Mouse (Mus musculus) midbrain, postnatal 0 days (tissue): Measurements from ENCODE around the gene Slx1b. TPM values are rescaled to one million over a fixed set of nuclear protein-coding genes. Genes with fewer than 3 reads are reported as not detected.
"Not testable (repeated sequence)": the region's sequence is repeated elsewhere in the genome, so short reads cannot be mapped to it uniquely, and the experiment has no call there.

Source experiments
- ATAC-seq: fragments of 200-750 bp; cut with Nextera tagmentation; 2 replicates; pipeline ENCODE4 v1.8.0; 2017; ENCODE audit warnings: moderate number of reproducible peaks, mild to moderate bottlenecking, moderate TSS enrichment, moderate library complexity; ENCODE audit not compliant: low FRiP score
- DNase-seq: peaks from one replicate; pipeline ENCODE4 v3.0.0-alpha.2; 2015; ENCODE audit warnings: low spot score
- H3K27ac ChIP-seq: fragments of 300-500 bp; sonication (generic); 2 replicates; pipeline ENCODE4 v1.5.1; 2014; ENCODE audit warnings: low read depth, mild to moderate bottlenecking, low read length, mixed read lengths
- H3K27me3 ChIP-seq: fragments of 300-500 bp; sonication (generic); 2 replicates; pipeline ENCODE4 v1.6.1; 2014; ENCODE audit warnings: low read length, control low read depth, mixed read lengths; ENCODE audit not compliant: insufficient read depth
- H3K36me3 ChIP-seq: fragments of 300-500 bp; sonication (generic); 2 replicates; pipeline ENCODE4 v1.6.1; 2014; ENCODE audit warnings: low read length, control low read depth, mixed read lengths; ENCODE audit not compliant: insufficient read depth
- H3K4me1 ChIP-seq: fragments of 300-500 bp; sonication (generic); 2 replicates; pipeline ENCODE4 v1.6.1; 2014; ENCODE audit warnings: mild to moderate bottlenecking, control low read depth, antibody characterized with exemption, low read length, mixed read lengths; ENCODE audit not compliant: insufficient read depth
- H3K4me2 ChIP-seq: fragments of 300-500 bp; sonication (generic); 2 replicates; pipeline ENCODE4 v1.6.1; 2014; ENCODE audit warnings: low read depth, mild to moderate bottlenecking, low read length, mixed read lengths; ENCODE audit not compliant: poor library complexity, severe bottlenecking
- H3K4me3 ChIP-seq: fragments of 300-500 bp; sonication (generic); 2 replicates; pipeline ENCODE4 v1.5.1; 2014; ENCODE audit warnings: low read depth, mild to moderate bottlenecking, low read length, moderate library complexity
- H3K9ac ChIP-seq: fragments of 300-500 bp; sonication (generic); replicated peaks from 2 replicates; pipeline ENCODE4 v1.6.1; 2014; ENCODE audit warnings: mild to moderate bottlenecking, low read length, moderate library complexity, mixed read lengths; ENCODE audit not compliant: poor library complexity, severe bottlenecking
- H3K9me3 ChIP-seq: fragments of 300-500 bp; sonication (generic); 2 replicates; pipeline ENCODE4 v1.6.1; 2016; ENCODE audit warnings: low read length, control low read depth
- CTCF ChIP-seq: IDR thresholded peaks from 2 replicates; pipeline ENCODE4 v1.5.1; 2016; ENCODE audit warnings: antibody characterized with exemption, mild to moderate bottlenecking
- WGBS: fragments of 180-500 bp; shearing (Covaris S2); extraction: QIAGEN DNeasy Blood & Tissue Kit; methylation state at CpG from one replicate; pipeline ENCODE4 v1.1.7; 2014; 5-methylcytosine and 5-hydroxymethylcytosine counted together
- polyA plus RNA-seq: library from polyadenylated mRNA; unstranded; fragments of >200 nt; fragmentation: Nextera tagmentation; extraction: Ambion mirVana; gene quantifications from 2 replicates; pipeline ENCODE4 v1.2.1, GENCODE M21; 2015
- total RNA-seq: library from RNA; depleted of rRNA; stranded (reverse); fragments of >200 nt; gene quantifications from 2 replicates; pipeline ENCODE4 v1.2.3, GENCODE M21; 2014; rRNA removed

Gene Slx1b
- total and polyA plus RNA-seq, 2 experiments from 2014 or later = 10.9 to 25.0 TPM

DNA sequence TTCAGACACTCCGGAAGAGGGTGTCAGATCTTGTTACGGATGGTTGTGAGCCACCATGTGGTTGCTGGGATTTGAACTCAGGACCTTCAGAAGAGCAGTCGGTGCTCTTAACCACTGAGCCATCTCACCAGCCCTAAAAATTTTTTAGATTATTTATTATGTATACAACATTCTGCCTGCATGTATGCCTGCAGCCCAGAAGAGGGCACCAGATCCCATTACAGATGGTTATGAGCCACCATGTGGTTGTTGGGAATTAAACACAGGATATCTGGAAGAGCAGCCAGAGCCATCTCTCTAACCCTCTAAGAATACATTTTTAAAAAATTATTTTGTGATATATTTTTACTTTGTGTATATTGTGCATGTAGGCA is 52.4 kb downstream of the Slx1b start:
- not testable (repeated sequence) for H3K27me3 ChIP-seq, H3K27ac ChIP-seq, H3K9me3 ChIP-seq, H3K36me3 ChIP-seq, H3K4me3 ChIP-seq, H3K4me1 ChIP-seq, H3K9ac ChIP-seq, H3K4me2 ChIP-seq, ATAC-seq
- peak; percentile 55 for DNase-seq
- peak; percentile 77 for TF ChIP-seq CTCF
- WGBS = 68% methylated on average over 3 of the region's 3 CpGs

DNA sequence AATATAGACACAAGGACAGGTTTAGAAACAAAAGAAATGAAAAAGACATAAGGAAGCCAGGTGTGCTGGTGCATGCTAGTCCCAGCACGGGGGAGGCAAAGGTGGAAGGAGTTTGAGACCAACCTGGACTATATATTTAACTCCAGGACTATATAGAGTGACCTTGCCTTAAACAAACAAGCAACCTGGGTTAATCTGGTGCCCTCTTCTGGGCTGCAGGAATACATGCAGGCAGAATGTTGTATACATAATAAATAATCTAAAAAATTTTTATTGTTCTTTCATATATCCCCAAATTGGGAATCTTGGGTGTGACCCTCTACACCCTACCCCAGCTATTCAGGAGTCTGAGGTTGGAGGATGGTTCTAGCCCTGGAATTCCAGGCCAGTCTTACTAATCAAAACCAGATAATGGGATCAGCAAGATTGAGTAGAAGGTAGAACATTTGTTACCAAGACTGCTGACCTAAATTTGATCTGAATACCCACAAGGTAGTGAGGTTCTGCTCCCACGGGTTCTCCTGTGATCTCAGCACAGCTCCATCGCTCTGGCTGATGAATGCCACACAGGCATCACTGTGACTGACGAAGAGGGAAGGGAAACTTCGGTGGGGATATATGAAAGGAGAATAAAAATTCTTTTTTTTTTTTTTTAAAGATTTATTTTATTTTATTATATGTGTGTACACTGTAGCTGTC is 52.9 kb downstream of the Slx1b start:
- DNase-seq (no peak), ATAC-seq (no peak)
- peak; percentile 37 for TF ChIP-seq CTCF
- H3K36me3 ChIP-seq = no peaks in the 10 kb centered on the region
- H3K4me3 ChIP-seq = no peak overlapping the region
- H3K9me3 ChIP-seq = no peaks in the 10 kb centered on the region
- H3K9ac ChIP-seq = no peak overlapping the region
- no peak overlapping the region for H3K27ac ChIP-seq
- no peaks in the 10 kb centered on the region for H3K4me1 ChIP-seq
- H3K4me2 ChIP-seq = no peak overlapping the region
- H3K27me3 ChIP-seq = no peaks in the 10 kb centered on the region
- 78% methylated on average over 5 of the region's 5 CpGs for WGBS

Other genes with a start within 250 kb of the Slx1b start
- 0.14 and 0.33 TPM in 2 replicates for gene Atp2a1, start 232.7 kb downstream of the Slx1b start, total RNA-seq
- gene Atp2a1, start 232.7 kb downstream of the Slx1b start, polyA plus RNA-seq = 0.35 and 0.56 TPM in 2 replicates
- gene Sh2b1, start 220.4 kb downstream of the Slx1b start, total RNA-seq = 41.3 and 46.8 TPM in 2 replicates
- 63.9 and 64.9 TPM in 2 replicates for gene Sh2b1, start 220.4 kb downstream of the Slx1b start, polyA plus RNA-seq
- 68.6 and 86.2 TPM in 2 replicates for gene Tufm, start 208.4 kb downstream of the Slx1b start, total RNA-seq
- gene Tufm, start 208.4 kb downstream of the Slx1b start, polyA plus RNA-seq = 101 and 106 TPM in 2 replicates
- gene Atxn2l, start 192.3 kb downstream of the Slx1b start, total RNA-seq = 80.5 and 84.0 TPM in 2 replicates
- 52.1 and 65.4 TPM in 2 replicates for gene Atxn2l, start 192.3 kb downstream of the Slx1b start, polyA plus RNA-seq
- 111 and 123 TPM in 2 replicates for gene Eif3c, start 129.4 kb downstream of the Slx1b start, total RNA-seq
- 179 and 213 TPM in 2 replicates for gene Eif3c, start 129.4 kb downstream of the Slx1b start, polyA plus RNA-seq
- gene Apobr, start 110.8 kb downstream of the Slx1b start, total RNA-seq = 0.38 TPM in 1 of 2 replicates, not detected in the other
- 0.58 and 0.82 TPM in 2 replicates for gene Apobr, start 110.8 kb downstream of the Slx1b start, polyA plus RNA-seq
- 32.1 and 38.9 TPM in 2 replicates for gene Cln3, start 110.0 kb downstream of the Slx1b start, total RNA-seq
- gene Cln3, start 110.0 kb downstream of the Slx1b start, polyA plus RNA-seq = 23.9 and 31.2 TPM in 2 replicates
- not detected in 2 replicates for gene Il27, start 100.8 kb downstream of the Slx1b start, total RNA-seq
- not detected in 2 replicates for gene Il27, start 100.8 kb downstream of the Slx1b start, polyA plus RNA-seq
- 5.7 and 9.9 TPM in 2 replicates for gene Nupr1, start 64.9 kb downstream of the Slx1b start, total RNA-seq
- gene Nupr1, start 64.9 kb downstream of the Slx1b start, polyA plus RNA-seq = 16.9 and 21.4 TPM in 2 replicates
- 44.4 and 46.6 TPM in 2 replicates for gene Sgf29, start 46.5 kb downstream of the Slx1b start, total RNA-seq
- gene Sgf29, start 46.5 kb downstream of the Slx1b start, polyA plus RNA-seq = 48.0 and 56.0 TPM in 2 replicates
- gene Sult1a1, start 19.4 kb downstream of the Slx1b start, total RNA-seq = 18.4 and 21.1 TPM in 2 replicates
- gene Sult1a1, start 19.4 kb downstream of the Slx1b start, polyA plus RNA-seq = 17.5 and 18.8 TPM in 2 replicates
- 50.2 and 160 TPM in 2 replicates for gene Bola2, start 383 bp downstream of the Slx1b start, total RNA-seq
- 143 and 146 TPM in 2 replicates for gene Bola2, start 383 bp downstream of the Slx1b start, polyA plus RNA-seq
- 87.1 and 98.9 TPM in 2 replicates for gene Coro1a, start 12.0 kb upstream of the Slx1b start, total RNA-seq
- gene Coro1a, start 12.0 kb upstream of the Slx1b start, polyA plus RNA-seq = 93.4 and 105 TPM in 2 replicates
- gene Mapk3, start 63.8 kb upstream of the Slx1b start, total RNA-seq = 121 and 145 TPM in 2 replicates
- gene Mapk3, start 63.8 kb upstream of the Slx1b start, polyA plus RNA-seq = 120 and 125 TPM in 2 replicates
- 0.66 TPM in 1 of 2 replicates, not detected in the other for gene Gdpd3, start 70.5 kb upstream of the Slx1b start, total RNA-seq
- gene Gdpd3, start 70.5 kb upstream of the Slx1b start, polyA plus RNA-seq = 1.3 TPM in 2 replicates
- 196 and 209 TPM in 2 replicates for gene Ypel3, start 81.2 kb upstream of the Slx1b start, total RNA-seq
- gene Ypel3, start 81.2 kb upstream of the Slx1b start, polyA plus RNA-seq = 219 and 235 TPM in 2 replicates
- gene Tbx6, start 85.7 kb upstream of the Slx1b start, total RNA-seq = 0.16 and 1.1 TPM in 2 replicates
- gene Tbx6, start 85.7 kb upstream of the Slx1b start, polyA plus RNA-seq = 0.21 and 0.38 TPM in 2 replicates
- gene Ppp4c, start 96.7 kb upstream of the Slx1b start, total RNA-seq = 107 and 137 TPM in 2 replicates
- 127 and 135 TPM in 2 replicates for gene Ppp4c, start 96.7 kb upstream of the Slx1b start, polyA plus RNA-seq
- 52.5 and 60.2 TPM in 2 replicates for gene Fam57b, start 101.9 kb upstream of the Slx1b start, total RNA-seq
- gene Fam57b, start 101.9 kb upstream of the Slx1b start, polyA plus RNA-seq = 56.3 and 57.1 TPM in 2 replicates
- not detected in 2 replicates for gene 4930451I11Rik, start 135.9 kb upstream of the Slx1b start, total RNA-seq
- 1.1 TPM in 1 of 2 replicates, not detected in the other for gene 4930451I11Rik, start 135.9 kb upstream of the Slx1b start, polyA plus RNA-seq
- gene Doc2a, start 151.6 kb upstream of the Slx1b start, total RNA-seq = 53.8 and 64.1 TPM in 2 replicates
- 36.3 and 41.2 TPM in 2 replicates for gene Doc2a, start 151.6 kb upstream of the Slx1b start, polyA plus RNA-seq
- 6.6 and 10.0 TPM in 2 replicates for gene Hirip3, start 166.2 kb upstream of the Slx1b start, total RNA-seq
- gene Hirip3, start 166.2 kb upstream of the Slx1b start, polyA plus RNA-seq = 12.2 and 16.3 TPM in 2 replicates
- gene Ino80e, start 166.6 kb upstream of the Slx1b start, total RNA-seq = 55.0 and 60.3 TPM in 2 replicates
- 87.8 and 93.5 TPM in 2 replicates for gene Ino80e, start 166.6 kb upstream of the Slx1b start, polyA plus RNA-seq
- gene Taok2, start 188.9 kb upstream of the Slx1b start, total RNA-seq = 143 and 160 TPM in 2 replicates
- 45.3 and 47.3 TPM in 2 replicates for gene Taok2, start 188.9 kb upstream of the Slx1b start, polyA plus RNA-seq
- 22.8 and 24.7 TPM in 2 replicates for gene Tmem219, start 227.1 kb upstream of the Slx1b start, total RNA-seq
- 36.4 and 38.2 TPM in 2 replicates for gene Tmem219, start 227.1 kb upstream of the Slx1b start, polyA plus RNA-seq
- 129 and 150 TPM in 2 replicates for gene Kctd13, start 233.1 kb upstream of the Slx1b start, total RNA-seq
- 166 and 167 TPM in 2 replicates for gene Kctd13, start 233.1 kb upstream of the Slx1b start, polyA plus RNA-seq